Mouse (Mus musculus) megakaryocyte progenitor cell, adult 5-6 weeks (primary cell): Measurements from ENCODE around the gene Ccdc17. TPM values are rescaled to one million over a fixed set of nuclear protein-coding genes. Genes with fewer than 3 reads are reported as not detected.

Experiments
- ATAC-seq: replicated peaks from 2 replicates; pipeline ENCODE4 v1.8.0; 2016; ENCODE audit warnings: mild to moderate bottlenecking, moderate TSS enrichment, inconsistent platforms; ENCODE audit not compliant: poor library complexity
- total RNA-seq, 2 experiments: library from RNA; stranded (forward) in 1 of 2; stranded (reverse) in 1 of 2; fragments of 157-497, 149-512 nt in 1 of 2; fragments of 200-1000 nt in 1 of 2; gene quantifications; 2 replicates each; pipeline versions ENCODE4 v1.2.3 to v1.2.4; 2015 to 2017

The Ccdc17 gene
- total RNA-seq, 2 experiments from 2014 or later: 1.4 to 5.0 TPM

DNA sequence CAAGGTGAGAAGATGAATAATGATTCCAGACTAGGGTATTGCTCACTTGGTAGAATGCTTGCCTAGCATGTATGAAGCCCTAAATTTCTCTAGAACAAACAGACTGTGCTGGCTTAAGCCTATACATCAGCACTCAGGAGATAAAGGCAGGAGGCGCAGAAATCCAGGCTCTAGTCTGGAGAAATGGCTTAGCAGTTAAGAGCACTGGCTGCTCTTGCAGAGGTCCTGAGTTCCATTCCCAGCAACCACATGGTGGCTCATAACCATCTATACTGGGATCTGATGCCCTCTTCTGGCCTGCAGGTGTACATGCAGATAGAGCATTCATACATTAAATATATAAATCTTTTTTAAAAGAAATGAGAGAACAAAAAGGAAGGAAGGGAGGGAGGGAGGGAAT, 45.6 kb downstream of the Ccdc17 start:
- ATAC-seq: no peak

DNA sequence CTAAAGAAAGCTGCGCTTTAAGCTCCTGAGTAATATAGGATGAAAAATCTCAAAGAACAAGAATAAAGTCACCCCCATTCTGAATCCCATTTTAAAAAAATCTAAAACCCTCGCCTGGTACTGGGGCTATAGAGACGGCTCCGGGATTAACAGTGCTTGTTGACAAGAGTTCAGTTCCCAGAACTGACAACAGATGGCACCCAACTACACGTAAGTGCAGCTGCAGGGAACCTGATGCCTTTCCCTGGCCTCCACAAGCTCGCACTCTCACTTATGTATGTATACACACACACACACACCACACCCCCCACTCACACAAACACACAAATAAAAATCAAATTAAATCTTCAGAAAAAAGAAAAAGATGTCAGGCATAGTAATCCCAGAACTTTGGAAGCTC, 47.9 kb downstream of the Ccdc17 start:
- ATAC-seq: peak; percentile 95

DNA sequence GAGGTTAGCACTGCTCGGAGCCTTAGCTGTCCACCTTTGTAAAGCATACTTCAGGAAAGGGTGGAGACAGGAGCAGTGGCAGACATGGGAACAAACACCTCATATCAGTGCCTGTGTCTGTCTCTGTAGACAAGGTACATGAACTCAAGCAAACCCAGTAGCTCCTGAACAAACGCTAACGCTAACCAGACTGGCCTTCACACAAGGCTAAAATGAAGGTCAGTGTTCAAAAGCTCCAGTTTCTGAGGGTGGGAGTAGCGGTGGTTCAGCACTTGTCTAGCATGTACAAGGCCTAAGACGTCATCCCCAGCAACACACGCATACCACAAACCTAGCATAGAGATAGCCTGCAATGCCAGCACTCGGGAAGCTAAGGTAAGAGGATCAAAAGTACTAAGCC, 49.2 kb downstream of the Ccdc17 start:
- no peak for ATAC-seq

DNA sequence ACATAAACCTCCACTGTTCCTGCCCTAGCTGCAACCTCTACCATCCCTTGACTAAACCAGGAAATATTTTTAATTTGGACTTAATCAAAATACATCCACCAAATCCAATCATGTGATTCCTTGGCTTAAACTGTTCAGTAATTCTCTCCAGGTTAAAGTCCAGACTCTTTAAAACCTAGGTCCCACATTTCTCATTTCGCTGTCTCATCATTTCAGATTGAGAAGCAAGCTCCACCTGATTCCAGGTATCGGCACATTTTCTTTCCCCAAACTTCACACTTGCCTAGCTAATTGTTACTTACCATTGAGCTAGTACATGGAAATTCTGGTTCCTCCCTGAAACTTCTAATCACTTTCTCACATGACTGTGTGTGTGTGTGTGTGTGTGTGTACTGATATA, 53.0 kb downstream of the Ccdc17 start:
- no peak for ATAC-seq

Other genes with a start within 250 kb of the Ccdc17 start
- gene Mast2, start 132.5 kb upstream of the Ccdc17 start, total RNA-seq (2015): 15.2 and 19.6 TPM in 2 replicates
- 6.4 and 13.6 TPM in 2 replicates for gene Mast2, start 132.5 kb upstream of the Ccdc17 start, total RNA-seq (2017)
- gene Ipp, start 89.1 kb upstream of the Ccdc17 start, total RNA-seq (2015): 8.7 and 8.8 TPM in 2 replicates
- gene Ipp, start 89.1 kb upstream of the Ccdc17 start, total RNA-seq (2017): 8.5 and 16.3 TPM in 2 replicates
- gene Tmem69, start 40.7 kb upstream of the Ccdc17 start, total RNA-seq (2015): 38.6 and 41.1 TPM in 2 replicates
- gene Tmem69, start 40.7 kb upstream of the Ccdc17 start, total RNA-seq (2017): 11.0 and 11.8 TPM in 2 replicates
- 80.6 and 90.1 TPM in 2 replicates for gene Gpbp1l1, start 39.0 kb upstream of the Ccdc17 start, total RNA-seq (2015)
- gene Gpbp1l1, start 39.0 kb upstream of the Ccdc17 start, total RNA-seq (2017): 143 and 169 TPM in 2 replicates
- gene Nasp, start 31.3 kb downstream of the Ccdc17 start, total RNA-seq (2015): 179 and 194 TPM in 2 replicates
- 414 and 474 TPM in 2 replicates for gene Nasp, start 31.3 kb downstream of the Ccdc17 start, total RNA-seq (2017)
- gene Akr1a1, start 55.0 kb downstream of the Ccdc17 start, total RNA-seq (2015): 370 and 377 TPM in 2 replicates
- gene Akr1a1, start 55.0 kb downstream of the Ccdc17 start, total RNA-seq (2017): 591 and 829 TPM in 2 replicates
- gene Prdx1, start 88.9 kb downstream of the Ccdc17 start, total RNA-seq (2015): 400 and 435 TPM in 2 replicates
- 254 and 304 TPM in 2 replicates for gene Prdx1, start 88.9 kb downstream of the Ccdc17 start, total RNA-seq (2017)
- 36.9 and 44.9 TPM in 2 replicates for gene Mmachc, start 111.8 kb downstream of the Ccdc17 start, total RNA-seq (2015)
- gene Mmachc, start 111.8 kb downstream of the Ccdc17 start, total RNA-seq (2017): 19.8 and 23.0 TPM in 2 replicates
- gene Ccdc163, start 111.9 kb downstream of the Ccdc17 start, total RNA-seq (2015): 35.5 and 56.1 TPM in 2 replicates
- gene Ccdc163, start 111.9 kb downstream of the Ccdc17 start, total RNA-seq (2017): 12.0 and 17.6 TPM in 2 replicates
- 9.2 and 12.6 TPM in 2 replicates for gene Tesk2, start 124.3 kb downstream of the Ccdc17 start, total RNA-seq (2015)
- 6.7 and 7.1 TPM in 2 replicates for gene Tesk2, start 124.3 kb downstream of the Ccdc17 start, total RNA-seq (2017)
- 17.4 and 18.2 TPM in 2 replicates for gene Toe1, start 211.0 kb downstream of the Ccdc17 start, total RNA-seq (2015)
- gene Toe1, start 211.0 kb downstream of the Ccdc17 start, total RNA-seq (2017): 33.9 and 42.0 TPM in 2 replicates
- 10.7 and 13.3 TPM in 2 replicates for gene Mutyh, start 211.1 kb downstream of the Ccdc17 start, total RNA-seq (2015)
- 5.2 and 8.4 TPM in 2 replicates for gene Mutyh, start 211.1 kb downstream of the Ccdc17 start, total RNA-seq (2017)
- gene Hpdl, start 225.1 kb downstream of the Ccdc17 start, total RNA-seq (2015): 0.10 TPM in 1 of 2 replicates, not detected in the other
- 0.27 TPM in 1 of 2 replicates, not detected in the other for gene Hpdl, start 225.1 kb downstream of the Ccdc17 start, total RNA-seq (2017)